Mouse (Mus musculus): ENCODE data around the gene Rpl6. TPM values are rescaled to one million over a fixed set of nuclear protein-coding genes. Genes with fewer than 3 reads are reported as not detected.
"Not testable (repeated sequence)": the region's sequence is repeated elsewhere in the genome, so short reads cannot be mapped to it uniquely, and the experiment has no call there.

The Rpl6 gene
- polyA plus RNA-seq, 1 experiment from 2014 or later, result 565 TPM

DNA sequence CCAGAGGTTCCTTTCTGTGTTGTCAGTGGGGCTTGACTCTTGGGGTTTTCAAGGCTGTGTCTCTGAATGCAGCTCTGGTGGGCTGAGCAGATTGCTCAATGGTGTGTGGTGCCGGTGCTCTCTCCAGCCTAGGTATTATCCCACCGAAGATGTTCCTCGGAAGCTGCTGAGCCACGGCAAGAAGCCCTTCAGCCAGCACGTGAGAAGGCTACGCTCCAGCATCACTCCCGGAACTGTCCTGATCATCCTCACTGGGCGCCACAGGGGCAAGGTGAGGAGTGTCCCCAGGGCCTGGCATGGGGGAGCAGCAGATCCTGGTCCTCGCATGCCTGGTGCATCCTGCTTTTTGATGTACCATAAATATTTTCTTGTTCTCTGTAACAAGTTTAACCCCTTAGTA lies 2.3 kb downstream of the Rpl6 start:
- Histone ChIP-seq H3K36me3 (ENCODE audit: control insufficient read depth, insufficient read depth, low read length) (peaks cover 25% of the 10 kb centered on the region), H3K9ac (ENCODE audit: low read depth, low read length) (peak overlapping the region; percentile 94; the same call in 1 of the 2 replicates), H3K4me3 (ENCODE audit: low read length) (peak overlapping the region; percentile 76), H3K27me3 (replicated peaks; ENCODE audit: control insufficient read depth, insufficient read depth, low read length) (no peaks in the 10 kb centered on the region), H3K4me1 (ENCODE audit: control insufficient read depth, insufficient read depth, low read length) (peaks cover 21% of the 10 kb centered on the region), H3K27ac (ENCODE audit: low read length) (no peak overlapping the region), H3K4me2 (ENCODE audit: low read depth, low read length) (peak overlapping the region; percentile 62), H3K9me3 (ENCODE audit: control insufficient read depth, low read length) (no peaks in the 10 kb centered on the region)
- no peak for ATAC-seq
- 72% methylated on average over 9 of the region's 9 CpGs for WGBS

DNA sequence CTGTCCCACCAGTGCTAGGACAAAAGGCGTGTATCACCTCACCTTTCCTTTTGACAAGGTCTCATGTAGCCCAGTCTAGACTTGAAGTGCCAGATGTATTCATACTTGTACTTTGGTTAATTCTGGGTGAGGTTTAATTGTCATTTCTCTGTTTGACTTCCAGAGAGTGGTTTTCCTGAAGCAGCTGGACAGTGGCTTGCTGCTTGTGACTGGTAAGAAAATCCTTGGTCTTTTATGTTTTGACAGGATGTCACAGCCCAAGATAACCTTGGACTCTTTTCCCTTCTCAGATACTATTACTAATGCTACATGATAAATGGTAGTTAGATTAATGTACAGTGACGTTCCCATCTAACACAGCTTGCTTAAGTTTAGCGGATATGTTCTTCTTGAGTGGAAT lies 2.7 kb downstream of the Rpl6 start:
- ATAC-seq, result no peak
- Histone ChIP-seq H3K4me1 (ENCODE audit: control insufficient read depth, insufficient read depth, low read length) (peaks cover 21% of the 10 kb centered on the region), H3K4me3 (ENCODE audit: low read length) (no peak overlapping the region), H3K27me3 (replicated peaks; ENCODE audit: control insufficient read depth, insufficient read depth, low read length) (no peaks in the 10 kb centered on the region), H3K36me3 (ENCODE audit: control insufficient read depth, insufficient read depth, low read length) (peaks cover 29% of the 10 kb centered on the region), H3K27ac (ENCODE audit: low read length) (no peak overlapping the region), H3K4me2 (ENCODE audit: low read depth, low read length) (no peak overlapping the region; the same call in 1 of the 2 replicates), H3K9ac (ENCODE audit: low read depth, low read length) (no peak overlapping the region), H3K9me3 (ENCODE audit: control insufficient read depth, low read length) (no peaks in the 10 kb centered on the region)
- WGBS, result 66% methylated on average over 3 of the region's 3 CpGs

DNA sequence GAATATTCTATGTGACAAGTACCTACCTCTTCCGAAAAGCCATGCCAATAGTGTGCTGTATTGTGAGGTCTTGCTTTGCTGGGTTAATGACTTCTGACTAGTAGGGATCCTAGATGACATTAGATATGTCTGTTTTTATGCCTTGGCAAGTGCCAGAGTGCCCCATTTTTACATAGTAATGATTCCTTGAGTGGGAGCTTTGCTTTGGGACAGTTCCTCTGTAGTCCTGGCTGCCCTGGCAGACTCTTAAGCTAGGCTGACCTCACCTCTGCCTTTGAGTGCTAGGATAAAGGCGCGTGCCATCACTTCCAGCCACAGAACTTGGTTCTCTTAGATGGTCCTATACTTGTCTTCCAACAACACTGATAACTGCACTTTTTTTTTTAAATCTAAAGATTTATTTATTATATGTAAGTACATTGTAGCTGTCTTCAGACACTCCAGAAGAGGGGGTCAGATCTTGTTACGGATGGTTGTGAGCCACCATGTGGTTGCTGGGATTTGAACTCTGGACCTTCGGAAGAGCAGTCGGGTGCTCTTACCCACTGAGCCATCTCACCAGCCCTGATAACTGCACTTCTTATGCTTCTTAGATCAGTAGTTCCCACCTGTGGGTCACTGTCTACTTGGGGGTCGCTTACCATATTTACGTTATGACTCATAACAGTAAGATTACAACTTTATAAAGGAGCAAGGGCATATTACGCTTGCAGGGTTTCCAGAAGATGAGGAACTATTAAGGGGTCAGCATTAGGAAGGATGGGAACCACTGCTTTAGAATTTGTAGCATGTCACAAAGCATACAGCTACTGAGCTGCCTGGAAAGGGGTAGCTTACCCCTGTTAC lies 5.7 kb downstream of the Rpl6 start:
- H3K36me3 ChIP-seq (ENCODE audit: control insufficient read depth, insufficient read depth, low read length), result peaks cover 37% of the 10 kb centered on the region
- WGBS, result 90% methylated on average over 9 of the region's 9 CpGs
- no peak for ATAC-seq

DNA sequence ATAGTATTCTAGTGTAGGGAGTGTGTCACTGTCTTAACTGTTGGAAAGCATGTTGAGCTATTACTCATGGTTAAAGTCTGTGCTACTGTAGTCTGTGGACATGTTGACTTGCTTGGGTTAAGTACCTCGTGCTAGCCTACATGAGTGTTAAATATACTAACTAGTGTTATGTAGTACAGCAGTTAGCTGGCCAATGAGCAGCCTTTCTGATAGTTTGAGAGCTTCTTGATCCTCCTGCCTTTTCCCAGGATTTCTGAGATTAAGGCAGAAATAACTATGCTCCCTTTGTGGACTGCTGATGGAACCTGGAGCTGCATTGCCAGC lies 6.3 kb downstream of the Rpl6 start:
- no peak overlapping the region for H3K9ac ChIP-seq (ENCODE audit: low read depth, low read length)
- ATAC-seq, result no peak
- WGBS, result 84% methylated on average over 1 of the region's 1 CpGs
- no peaks in the 10 kb centered on the region for H3K27me3 ChIP-seq (replicated peaks; ENCODE audit: control insufficient read depth, insufficient read depth, low read length)
- H3K4me1 ChIP-seq (ENCODE audit: control insufficient read depth, insufficient read depth, low read length), result peaks cover 20% of the 10 kb centered on the region
- H3K4me3 ChIP-seq (ENCODE audit: low read length), result no peak overlapping the region
- H3K36me3 ChIP-seq (ENCODE audit: control insufficient read depth, insufficient read depth, low read length), result peaks cover 37% of the 10 kb centered on the region
- H3K27ac ChIP-seq (ENCODE audit: low read length), result no peak overlapping the region
- no peak overlapping the region for H3K4me2 ChIP-seq (ENCODE audit: low read depth, low read length)
- H3K9me3 ChIP-seq (ENCODE audit: control insufficient read depth, low read length), result no peaks in the 10 kb centered on the region

More for the DNA sequence above, 5.7 kb downstream of the Rpl6 start:
- H3K27me3 ChIP-seq (replicated peaks; ENCODE audit: control insufficient read depth, insufficient read depth, low read length), result no peaks in the 10 kb centered on the region
- H3K27ac ChIP-seq (ENCODE audit: low read length), result no peak overlapping the region
- no peaks in the 10 kb centered on the region for H3K9me3 ChIP-seq (ENCODE audit: control insufficient read depth, low read length)
- H3K4me1 ChIP-seq (ENCODE audit: control insufficient read depth, insufficient read depth, low read length), result peaks cover 21% of the 10 kb centered on the region
- H3K4me2 ChIP-seq (ENCODE audit: low read depth, low read length), result no peak overlapping the region
- no peak overlapping the region for H3K9ac ChIP-seq (ENCODE audit: low read depth, low read length)
- no peak overlapping the region for H3K4me3 ChIP-seq (ENCODE audit: low read length)

DNA sequence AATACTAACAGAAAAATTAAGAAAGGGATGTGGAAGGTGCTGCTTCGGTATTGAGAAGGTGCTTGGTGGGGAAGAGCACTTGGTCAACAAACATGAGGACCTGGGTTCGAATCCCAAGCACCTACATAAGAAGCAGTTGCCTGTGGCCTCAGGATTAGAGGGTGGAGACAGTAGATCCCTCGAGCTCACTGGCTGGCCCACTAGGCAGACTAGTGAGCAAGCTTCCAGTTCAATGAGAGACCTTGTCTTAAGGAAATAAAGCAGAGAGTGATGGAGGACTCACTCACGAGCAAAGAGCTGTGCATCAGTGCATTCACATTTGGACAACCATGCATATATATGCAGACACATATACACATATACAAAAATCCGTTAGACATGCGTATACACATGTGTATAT lies 7.8 kb downstream of the Rpl6 start:
- Histone ChIP-seq H3K36me3 (ENCODE audit: control insufficient read depth, insufficient read depth, low read length) (peaks cover 34% of the 10 kb centered on the region), H3K9me3 (ENCODE audit: control insufficient read depth, low read length) (no peaks in the 10 kb centered on the region), H3K4me2 (ENCODE audit: low read depth, low read length) (no peak overlapping the region), H3K27me3 (replicated peaks; ENCODE audit: control insufficient read depth, insufficient read depth, low read length) (no peaks in the 10 kb centered on the region), H3K4me1 (ENCODE audit: control insufficient read depth, insufficient read depth, low read length) (peaks cover 7% of the 10 kb centered on the region; the same call in 1 of the 2 replicates), H3K27ac (ENCODE audit: low read length) (no peak overlapping the region), H3K9ac (ENCODE audit: low read depth, low read length) (no peak overlapping the region), H3K4me3 (ENCODE audit: low read length) (no peak overlapping the region)
- no peak for ATAC-seq
- WGBS, result 88% methylated on average over 6 of the region's 6 CpGs

DNA sequence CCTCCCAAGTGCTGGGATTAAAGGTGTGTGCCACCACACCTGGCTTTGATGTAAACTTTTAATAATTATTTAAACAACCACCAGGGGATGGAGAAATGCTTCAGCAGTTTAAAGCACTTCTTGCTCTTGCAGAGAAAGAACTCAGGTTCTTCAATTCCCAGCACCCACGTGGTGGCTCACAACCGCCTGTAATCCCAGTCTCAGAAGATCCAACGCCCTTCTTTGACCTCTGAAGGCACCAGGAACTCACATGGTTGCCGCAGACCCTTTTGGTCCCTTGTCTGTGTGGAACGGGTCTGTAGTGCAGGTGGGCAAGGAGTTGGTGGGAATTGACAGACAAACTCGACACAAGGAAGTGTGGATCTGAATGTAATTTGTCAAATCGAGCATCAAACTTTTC lies 10.4 kb downstream of the Rpl6 start:
- WGBS, result 57% methylated on average over 7 of the region's 7 CpGs
- no peak overlapping the region for H3K27ac ChIP-seq (ENCODE audit: low read length)
- H3K9me3 ChIP-seq (ENCODE audit: control insufficient read depth, low read length), result no peaks in the 10 kb centered on the region
- no peaks in the 10 kb centered on the region for H3K27me3 ChIP-seq (replicated peaks; ENCODE audit: control insufficient read depth, insufficient read depth, low read length)
- no peak overlapping the region for H3K4me3 ChIP-seq (ENCODE audit: low read length)
- no peak overlapping the region for H3K9ac ChIP-seq (ENCODE audit: low read depth, low read length)
- no peaks in the 10 kb centered on the region for H3K4me1 ChIP-seq (ENCODE audit: control insufficient read depth, insufficient read depth, low read length)
- no peak overlapping the region for H3K4me2 ChIP-seq (ENCODE audit: low read depth, low read length)
- H3K36me3 ChIP-seq (ENCODE audit: control insufficient read depth, insufficient read depth, low read length), result peaks cover 22% of the 10 kb centered on the region
- ATAC-seq, result no peak

DNA sequence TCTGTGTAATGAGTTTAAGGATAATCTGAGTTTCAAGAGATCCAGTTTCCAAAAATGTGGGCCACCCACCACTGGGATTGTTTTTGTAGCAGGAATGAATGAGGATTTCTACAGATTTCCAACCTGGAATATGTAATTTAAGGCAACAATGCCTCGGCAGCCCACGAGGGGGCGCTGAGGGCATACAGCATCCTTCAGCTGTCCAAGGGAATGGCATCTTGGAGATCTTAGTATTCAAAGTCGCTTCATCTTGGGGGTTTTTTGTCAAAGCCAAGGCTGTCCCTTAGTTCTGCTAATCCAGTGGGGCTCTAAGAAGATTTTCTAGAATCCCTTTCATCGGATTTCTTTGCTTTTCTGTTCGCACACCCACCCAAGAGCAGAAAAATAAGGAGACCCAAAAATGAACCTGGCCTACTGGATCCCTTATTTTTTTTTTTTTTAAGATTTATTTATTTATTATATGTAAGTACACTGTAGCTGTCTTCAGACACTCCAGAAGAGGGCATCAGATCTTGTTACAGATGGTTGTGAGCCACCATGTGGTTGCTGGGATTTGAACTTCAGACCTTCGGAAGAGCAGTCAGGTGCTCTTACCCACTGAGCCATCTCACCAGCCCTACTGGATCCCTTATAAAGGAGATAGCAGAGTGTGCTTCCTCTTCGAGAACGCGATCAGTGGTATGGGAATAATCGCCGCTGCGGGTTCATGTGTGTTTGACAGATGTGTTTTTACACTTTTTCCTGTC lies 11.3 kb downstream of the Rpl6 start:
- no peak overlapping the region for H3K27ac ChIP-seq (ENCODE audit: low read length)
- no peaks in the 10 kb centered on the region for H3K27me3 ChIP-seq (replicated peaks; ENCODE audit: control insufficient read depth, insufficient read depth, low read length)
- H3K9me3 ChIP-seq (ENCODE audit: control insufficient read depth, low read length), result no peaks in the 10 kb centered on the region
- no peak overlapping the region for H3K4me2 ChIP-seq (ENCODE audit: low read depth, low read length)
- peaks cover 19% of the 10 kb centered on the region for H3K36me3 ChIP-seq (ENCODE audit: control insufficient read depth, insufficient read depth, low read length)
- 51% methylated on average over 13 of the region's 13 CpGs for WGBS
- no peak overlapping the region for H3K4me3 ChIP-seq (ENCODE audit: low read length)
- no peak overlapping the region for H3K9ac ChIP-seq (ENCODE audit: low read depth, low read length)
- no peak for ATAC-seq
- H3K4me1 ChIP-seq (ENCODE audit: control insufficient read depth, insufficient read depth, low read length), result no peaks in the 10 kb centered on the region

DNA sequence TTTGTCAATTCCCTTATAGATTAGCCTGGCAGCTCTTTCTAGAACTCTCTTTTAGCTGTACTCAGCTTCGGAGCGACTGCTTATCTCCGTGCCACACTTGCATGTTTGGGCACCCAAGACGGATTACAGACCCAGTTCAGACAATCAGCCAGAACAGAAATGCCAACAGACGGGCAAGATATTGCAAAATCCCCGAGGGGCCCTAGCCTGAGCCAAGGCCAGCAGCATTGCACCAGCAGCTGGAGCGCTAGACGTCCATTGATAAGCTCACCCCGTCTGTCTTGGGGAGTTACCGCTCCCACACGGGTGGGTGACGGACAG lies 11.8 kb downstream of the Rpl6 start:
- Histone ChIP-seq H3K9ac (ENCODE audit: low read depth, low read length) (no peak overlapping the region), H3K4me1 (ENCODE audit: control insufficient read depth, insufficient read depth, low read length) (no peaks in the 10 kb centered on the region), H3K36me3 (ENCODE audit: control insufficient read depth, insufficient read depth, low read length) (peaks cover 17% of the 10 kb centered on the region), H3K4me3 (ENCODE audit: low read length) (no peak overlapping the region), H3K9me3 (ENCODE audit: control insufficient read depth, low read length) (no peaks in the 10 kb centered on the region), H3K4me2 (ENCODE audit: low read depth, low read length) (no peak overlapping the region), H3K27me3 (replicated peaks; ENCODE audit: control insufficient read depth, insufficient read depth, low read length) (no peaks in the 10 kb centered on the region), H3K27ac (ENCODE audit: low read length) (no peak overlapping the region)
- ATAC-seq, result peak; percentile 38
- WGBS, result 73% methylated on average over 12 of the region's 12 CpGs

DNA sequence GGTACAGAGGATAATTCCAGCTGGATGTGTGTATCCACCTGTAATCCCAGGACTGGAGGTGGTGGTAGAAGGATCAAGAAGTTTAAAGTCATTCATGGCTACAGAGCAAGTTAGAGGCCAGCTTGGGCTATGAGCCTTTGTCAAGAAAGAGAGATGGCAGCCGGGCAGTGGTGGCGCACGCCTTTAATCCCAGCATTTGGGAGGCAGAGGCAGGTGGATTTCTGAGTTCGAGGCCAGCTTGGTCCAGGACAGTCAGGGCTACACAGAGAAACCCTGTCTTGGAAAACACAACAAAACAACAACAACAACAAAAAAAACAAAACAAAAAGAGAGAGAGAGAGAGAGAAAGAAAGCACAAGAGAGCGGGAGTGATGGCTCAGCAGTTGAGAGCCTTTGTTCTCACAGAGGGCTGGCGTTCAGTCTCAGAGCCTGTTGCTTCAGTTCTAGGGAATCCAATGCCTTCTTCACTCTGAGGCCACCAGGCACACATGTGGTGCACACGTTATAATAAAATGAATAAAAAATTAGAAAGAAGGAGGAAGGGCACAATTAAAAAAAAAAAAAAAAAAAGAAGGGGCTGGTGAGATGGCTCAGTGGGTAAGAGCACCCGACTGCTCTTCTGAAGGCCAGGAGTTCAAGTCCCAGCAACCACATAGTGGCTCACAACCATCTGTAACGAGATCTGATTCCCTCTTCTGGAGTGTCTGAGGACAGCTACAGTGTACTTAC lies 12.5 kb downstream of the Rpl6 start:
- not testable (repeated sequence) for H3K9me3 ChIP-seq (ENCODE audit: control insufficient read depth, low read length); H3K4me1 ChIP-seq (ENCODE audit: control insufficient read depth, insufficient read depth, low read length); H3K4me2 ChIP-seq (ENCODE audit: low read depth, low read length); ATAC-seq; H3K27me3 ChIP-seq (replicated peaks; ENCODE audit: control insufficient read depth, insufficient read depth, low read length); H3K27ac ChIP-seq (ENCODE audit: low read length); H3K4me3 ChIP-seq (ENCODE audit: low read length); H3K9ac ChIP-seq (ENCODE audit: low read depth, low read length)
- peaks cover 10% of the 10 kb centered on the region for H3K36me3 ChIP-seq (ENCODE audit: control insufficient read depth, insufficient read depth, low read length)
- 89% methylated on average over 9 of the region's 9 CpGs for WGBS
